Mouse (Mus musculus): ENCODE results near the gene Ccnf. TPM values are rescaled to one million over a fixed set of nuclear protein-coding genes. Genes with fewer than 3 reads are reported as not detected.

Gene Ccnf
- polyA plus RNA-seq, 1 experiment from 2014 or later, result 81.5 TPM

DNA sequence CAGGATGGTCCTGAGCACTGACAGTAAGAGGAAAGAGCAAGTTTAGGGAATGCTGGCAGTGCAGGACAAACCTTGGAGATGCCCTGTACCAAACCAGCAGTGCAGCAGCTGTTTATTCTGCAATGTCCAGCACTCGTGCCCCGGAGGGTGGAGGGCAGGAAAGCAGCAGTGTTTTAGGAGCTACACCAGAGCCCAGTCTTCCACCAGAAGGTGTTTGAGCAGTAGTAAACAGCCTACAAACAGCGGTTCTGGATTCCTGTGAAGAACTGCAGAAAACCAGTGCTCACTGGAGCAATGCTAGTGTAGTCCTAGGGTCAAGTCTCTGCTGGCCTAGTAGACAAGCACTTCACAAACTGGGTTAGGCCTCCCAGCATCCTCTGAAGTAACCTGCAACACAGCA lies 77.0 kb downstream of the Ccnf start:
- Histone ChIP-seq H3K4me1 (replicated peaks; ENCODE audit: control insufficient read depth, insufficient read depth, low read length) (no peaks in the 10 kb centered on the region; the same call in 1 of the 2 replicates), H3K9ac (ENCODE audit: low read length) (no peak overlapping the region), H3K4me2 (ENCODE audit: low read depth, low read length) (no peak overlapping the region), H3K36me3 (ENCODE audit: control insufficient read depth, insufficient read depth, low read length) (no peaks in the 10 kb centered on the region), H3K27me3 (ENCODE audit: control insufficient read depth, insufficient read depth, low read depth, low read length) (no peaks in the 10 kb centered on the region), H3K9me3 (ENCODE audit: control insufficient read depth, low read length) (no peaks in the 10 kb centered on the region), H3K4me3 (ENCODE audit: low read length) (no peak overlapping the region), H3K27ac (ENCODE audit: low read length) (no peak overlapping the region)
- WGBS, result 63% methylated on average over 3 of the region's 3 CpGs
- no peak for ATAC-seq (ENCODE audit: low read depth)

DNA sequence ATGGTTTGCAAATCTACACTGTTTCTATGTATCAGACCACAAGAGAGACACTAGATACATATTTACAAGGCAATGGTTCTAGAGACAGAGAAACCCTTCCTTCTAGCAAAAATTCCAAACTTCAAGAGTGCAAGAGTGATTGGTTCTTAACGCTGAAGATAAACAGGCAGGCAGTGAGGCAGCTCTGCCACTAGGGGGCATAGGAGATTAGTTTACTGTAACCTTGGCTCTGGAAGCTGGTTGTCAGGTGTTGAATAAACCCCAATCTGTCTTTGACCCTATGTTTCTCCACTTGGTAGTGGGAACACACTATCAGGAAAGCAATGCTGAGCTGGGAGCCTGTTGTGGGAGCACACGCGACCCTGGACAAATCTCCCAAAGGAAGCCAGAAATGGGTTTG lies 77.9 kb downstream of the Ccnf start:
- WGBS, result 4% methylated on average over 3 of the region's 3 CpGs
- Histone ChIP-seq H3K9me3 (ENCODE audit: control insufficient read depth, low read length) (no peaks in the 10 kb centered on the region), H3K4me2 (ENCODE audit: low read depth, low read length) (no peak overlapping the region), H3K4me3 (ENCODE audit: low read length) (no peak overlapping the region), H3K4me1 (replicated peaks; ENCODE audit: control insufficient read depth, insufficient read depth, low read length) (no peaks in the 10 kb centered on the region; the same call in 1 of the 2 replicates), H3K9ac (ENCODE audit: low read length) (no peak overlapping the region), H3K27me3 (ENCODE audit: control insufficient read depth, insufficient read depth, low read depth, low read length) (no peaks in the 10 kb centered on the region), H3K27ac (ENCODE audit: low read length) (no peak overlapping the region), H3K36me3 (ENCODE audit: control insufficient read depth, insufficient read depth, low read length) (no peaks in the 10 kb centered on the region)
- no peak for ATAC-seq (ENCODE audit: low read depth)

Small RNA genes within 50 kb of the gene (microRNA-seq; reads per million reads assigned to microRNA genes)
- gene Mir5134, result not detected
- gene Mir6965, result 0.59 reads per million

Other genes starting within 250 kb of the Ccnf start
- 0.11 and 0.28 TPM in 2 replicates for gene Prss27, start 213.3 kb downstream of the Ccnf start, polyA plus RNA-seq (2015; fragmentation: Nextera tagmentation; extraction: Ambion mirVana)
- 53.1 and 59.4 TPM in 2 replicates for gene Kctd5, start 178.0 kb downstream of the Ccnf start, polyA plus RNA-seq (2015; fragmentation: Nextera tagmentation; extraction: Ambion mirVana)
- gene Pdpk1, start 100.6 kb downstream of the Ccnf start, polyA plus RNA-seq (2015; fragmentation: Nextera tagmentation; extraction: Ambion mirVana), result 33.1 and 34.9 TPM in 2 replicates
- gene Amdhd2, start 87.7 kb downstream of the Ccnf start, polyA plus RNA-seq (2015; fragmentation: Nextera tagmentation; extraction: Ambion mirVana), result 30.8 TPM in 2 replicates
- 462 and 486 TPM in 2 replicates for gene Atp6v0c, start 81.8 kb downstream of the Ccnf start, polyA plus RNA-seq (2015; fragmentation: Nextera tagmentation; extraction: Ambion mirVana)
- gene Tbc1d24, start 45.9 kb downstream of the Ccnf start, polyA plus RNA-seq (2015; fragmentation: Nextera tagmentation; extraction: Ambion mirVana), result 4.6 and 6.4 TPM in 2 replicates
- 3.3 and 3.8 TPM in 2 replicates for gene Ntn3, start 42.0 kb downstream of the Ccnf start, polyA plus RNA-seq (2015; fragmentation: Nextera tagmentation; extraction: Ambion mirVana)
- gene Tedc2, start 30.6 kb downstream of the Ccnf start, polyA plus RNA-seq (2015; fragmentation: Nextera tagmentation; extraction: Ambion mirVana), result 11.3 and 13.0 TPM in 2 replicates
- gene Abca17, start 99.6 kb upstream of the Ccnf start, polyA plus RNA-seq (2015; fragmentation: Nextera tagmentation; extraction: Ambion mirVana), result 0.34 and 0.55 TPM in 2 replicates
- 40.8 and 48.4 TPM in 2 replicates for gene Abca3, start 100.5 kb upstream of the Ccnf start, polyA plus RNA-seq (2015; fragmentation: Nextera tagmentation; extraction: Ambion mirVana)
- 226 and 246 TPM in 2 replicates for gene Rnps1, start 163.1 kb upstream of the Ccnf start, polyA plus RNA-seq (2015; fragmentation: Nextera tagmentation; extraction: Ambion mirVana)
- 97.4 and 102 TPM in 2 replicates for gene Eci1, start 175.2 kb upstream of the Ccnf start, polyA plus RNA-seq (2015; fragmentation: Nextera tagmentation; extraction: Ambion mirVana)
- gene Dnase1l2, start 191.6 kb upstream of the Ccnf start, polyA plus RNA-seq (2015; fragmentation: Nextera tagmentation; extraction: Ambion mirVana), result 1.6 and 2.8 TPM in 2 replicates
- 28.8 and 30.5 TPM in 2 replicates for gene E4f1, start 218.8 kb upstream of the Ccnf start, polyA plus RNA-seq (2015; fragmentation: Nextera tagmentation; extraction: Ambion mirVana)
- 43.9 and 50.6 TPM in 2 replicates for gene Pgp, start 218.9 kb upstream of the Ccnf start, polyA plus RNA-seq (2015; fragmentation: Nextera tagmentation; extraction: Ambion mirVana)
- gene Bricd5, start 222.4 kb upstream of the Ccnf start, polyA plus RNA-seq (2015; fragmentation: Nextera tagmentation; extraction: Ambion mirVana), result not detected in 2 replicates
- 28.1 and 29.8 TPM in 2 replicates for gene Mlst8, start 227.6 kb upstream of the Ccnf start, polyA plus RNA-seq (2015; fragmentation: Nextera tagmentation; extraction: Ambion mirVana)
- 0.59 and 0.96 TPM in 2 replicates for gene Caskin1, start 237.1 kb upstream of the Ccnf start, polyA plus RNA-seq (2015; fragmentation: Nextera tagmentation; extraction: Ambion mirVana)